Mouse (Mus musculus) erythroblast, embryonic 14.5 days (primary cell): ENCODE measurements around the gene Tdrd9.

ENCODE experiments used
- GATA1 ChIP-seq: IDR thresholded peaks from 2 replicates; pipeline ENCODE4 v1.6.1; 2012; ENCODE audit warnings: low read length, inconsistent platforms, mixed read lengths
- TAL1 ChIP-seq: IDR thresholded peaks from 3 replicates; pipeline ENCODE4 v1.6.1; 2012; ENCODE audit warnings: low read length, inconsistent platforms, mixed read lengths

- no peak for TF ChIP-seq GATA1
- TF ChIP-seq TAL1, result no peak
Observed at GRCm38 (mm10) chr12:112001223-112001622, 29.9 kb downstream of the Tdrd9 start.
